Mouse (Mus musculus) ES-E14 (cell line): ENCODE measurements around the gene Sh3gl2. TPM values are rescaled to one million over a fixed set of nuclear protein-coding genes. Genes with fewer than 3 reads are reported as not detected.

Experiments used
- DNase-seq: peaks from one replicate; pipeline ENCODE4 v3.0.0-alpha.2; 2013; ENCODE audit warnings: low read depth, low spot score
- H3K27ac ChIP-seq: 2 replicates; pipeline ENCODE4 v1.5.1; 2012; ENCODE audit warnings: low read depth, mild to moderate bottlenecking, low read length, moderate library complexity, mixed read lengths; ENCODE audit not compliant: poor library complexity, insufficient read depth, severe bottlenecking
- H3K36me3 ChIP-seq: 2 replicates; pipeline ENCODE4 v1.6.1; 2012; ENCODE audit warnings: mild to moderate bottlenecking, low read length, moderate library complexity, mixed read lengths; ENCODE audit not compliant: control insufficient read depth, poor library complexity, insufficient read depth, severe bottlenecking
- H3K4me1 ChIP-seq, 2 experiments: fragments of 150-350 bp in 1 of 2; sonication (generic) in 1 of 2; 2 replicates each; pipeline ENCODE4 v1.6.1; 2012; ENCODE audit warnings: low read length in 2 of 2, mild to moderate bottlenecking in 1 of 2, mixed read lengths in 1 of 2; ENCODE audit not compliant: control insufficient read depth in 2 of 2, insufficient read depth in 2 of 2, poor library complexity in 1 of 2
- H3K4me3 ChIP-seq, 2 experiments: fragments of 150-350 bp in 1 of 2; sonication (generic) in 1 of 2; 2 replicates each; pipeline ENCODE4 v1.5.1; 2012; ENCODE audit warnings: low read length in 2 of 2, low read depth in 1 of 2, mild to moderate bottlenecking in 1 of 2, mixed read lengths in 1 of 2; ENCODE audit not compliant: insufficient read depth in 1 of 2, poor library complexity in 1 of 2, severe bottlenecking in 1 of 2
- H3K9ac ChIP-seq: 2 replicates; pipeline ENCODE4 v1.6.1; 2012; ENCODE audit warnings: low read depth, mild to moderate bottlenecking, low read length, mixed read lengths; ENCODE audit not compliant: poor library complexity, insufficient read depth, severe bottlenecking
- H3K9me3 ChIP-seq: fragments of 150-350 bp; sonication (generic); 2 replicates; pipeline ENCODE4 v1.6.1; 2012; ENCODE audit warnings: low read depth, mild to moderate bottlenecking, low read length; ENCODE audit not compliant: control insufficient read depth, insufficient read depth
- CHD2 ChIP-seq: IDR thresholded peaks from 2 replicates; pipeline ENCODE4 v1.6.1; 2014; ENCODE audit warnings: mild to moderate bottlenecking, low read depth, low read length, inconsistent platforms
- HCFC1 ChIP-seq: IDR thresholded peaks from 2 replicates; pipeline ENCODE4 v1.6.1; 2012; ENCODE audit warnings: low read length, inconsistent platforms, borderline replicate concordance; ENCODE audit not compliant: insufficient read depth
- MAFK ChIP-seq: IDR thresholded peaks from 2 replicates; pipeline ENCODE4 v1.6.1; 2014; ENCODE audit warnings: mild to moderate bottlenecking, low read depth, low read length, inconsistent platforms; ENCODE audit not compliant: insufficient read depth
- ZC3H11A ChIP-seq: IDR thresholded peaks from 2 replicates; pipeline ENCODE4 v1.6.1; 2012; ENCODE audit warnings: low read depth, mild to moderate bottlenecking, inconsistent platforms, low read length, borderline replicate concordance
- ZNF384 ChIP-seq: IDR thresholded peaks from 2 replicates; pipeline ENCODE4 v1.6.1; 2012; ENCODE audit warnings: low read depth, low read length, inconsistent platforms
- in situ Hi-C, 2 experiments: fragments of 600-800 bp; cut with MboI; formaldehyde crosslinking; loops; one replicate each; pipeline ENCODE4 v1.15.1; 2025; ENCODE audit warnings: low sequenced_read_pairs in 2 of 2, inconsistent platforms in 1 of 2; ENCODE audit not compliant: unreplicated experiment in 2 of 2
- total RNA-seq: library from RNA; depleted of rRNA; stranded (reverse); fragments of 300-350 nt; gene quantifications from 2 replicates; pipeline ENCODE4 v1.2.3, GENCODE M21; 2012

The Sh3gl2 gene
- total RNA-seq, 1 experiment, result 12.1 TPM

GRCm38 (mm10) chr4:85526966-85527566 lies 322.1 kb downstream of the Sh3gl2 start:
- no peak for TF ChIP-seq ZC3H11A
- TF ChIP-seq CHD2, result no peak
- TF ChIP-seq HCFC1, result no peak
- TF ChIP-seq ZNF384, result no peak
- TF ChIP-seq MAFK, result no peak

GRCm38 (mm10) chr4:85529852-85530251 lies 324.9 kb downstream of the Sh3gl2 start:
- Histone ChIP-seq H3K9me3 (no peaks in the 10 kb centered on the region), H3K27ac (no peak overlapping the region), H3K9ac (no peak overlapping the region), H3K4me3 (no peak overlapping the region), H3K36me3 (no peaks in the 10 kb centered on the region), H3K4me1 (no peaks in the 10 kb centered on the region)
- in situ Hi-C loops, result no loop called here
- TF ChIP-seq ZNF384 (no peak), ZC3H11A (no peak), CHD2 (no peak), MAFK (no peak), HCFC1 (no peak)
- no peak for DNase-seq

More at GRCm38 (mm10) chr4:85526966-85527566, 322.1 kb downstream of the Sh3gl2 start:
- Histone ChIP-seq H3K36me3 (no peaks in the 10 kb centered on the region), H3K9me3 (no peaks in the 10 kb centered on the region), H3K9ac (no peak overlapping the region), H3K4me1 (no peaks in the 10 kb centered on the region), H3K4me3 (no peak overlapping the region), H3K27ac (no peak overlapping the region)
- in situ Hi-C loops, result no loop called here
- no peak for DNase-seq

GRCm38 (mm10) chr4:85539677-85540076 lies 334.8 kb downstream of the Sh3gl2 start:
- H3K36me3 ChIP-seq, result no peaks in the 10 kb centered on the region
- H3K27ac ChIP-seq, result no peak overlapping the region
- no peaks in the 10 kb centered on the region for H3K4me1 ChIP-seq
- no peaks in the 10 kb centered on the region for H3K9me3 ChIP-seq
- TF ChIP-seq HCFC1 (no peak), ZNF384 (no peak), CHD2 (no peak), MAFK (no peak), ZC3H11A (no peak)
- no peak overlapping the region for H3K9ac ChIP-seq
- DNase-seq, result no peak
- in situ Hi-C loops, result no loop called here
- no peak overlapping the region for H3K4me3 ChIP-seq

GRCm38 (mm10) chr4:85543221-85543620 lies 338.3 kb downstream of the Sh3gl2 start:
- Histone ChIP-seq H3K9me3 (no peaks in the 10 kb centered on the region), H3K36me3 (no peaks in the 10 kb centered on the region), H3K9ac (no peak overlapping the region), H3K27ac (no peak overlapping the region), H3K4me3 (no peak overlapping the region), H3K4me1 (no peaks in the 10 kb centered on the region)
- in situ Hi-C loops, result no loop called here
- no peak for DNase-seq
- no peak for TF ChIP-seq ZC3H11A
- no peak for TF ChIP-seq ZNF384
- no peak for TF ChIP-seq CHD2

DNA sequence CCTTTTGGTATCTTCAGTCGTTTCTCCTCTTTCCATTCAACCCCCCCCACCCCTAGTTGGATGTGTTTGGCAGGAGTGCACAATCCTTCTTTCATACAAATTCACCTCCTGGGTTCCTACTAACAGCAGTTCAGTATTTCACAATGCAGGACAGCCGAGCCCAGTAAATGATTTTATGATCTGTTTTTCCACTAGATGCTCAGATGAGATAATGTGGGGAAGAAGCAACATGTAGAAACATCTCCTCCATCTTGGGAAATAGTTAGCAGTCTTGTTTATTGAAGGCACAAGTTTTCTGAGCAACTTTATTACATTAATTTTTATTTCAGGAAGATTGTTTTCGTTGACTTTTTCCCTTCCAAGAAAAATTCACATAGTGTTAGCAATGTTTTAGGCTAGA lies 349.8 kb downstream of the Sh3gl2 start:
- TF ChIP-seq MAFK, result no peak
- TF ChIP-seq ZC3H11A, result no peak
- TF ChIP-seq HCFC1, result no peak
- TF ChIP-seq CHD2, result no peak
- TF ChIP-seq ZNF384, result no peak
- no peak for DNase-seq
- Histone ChIP-seq H3K27ac (no peak overlapping the region), H3K36me3 (no peaks in the 10 kb centered on the region), H3K4me3 (no peak overlapping the region), H3K9ac (no peak overlapping the region), H3K4me1 (no peaks in the 10 kb centered on the region), H3K9me3 (no peaks in the 10 kb centered on the region)
- in situ Hi-C loops, result no loop called here
